Mouse (Mus musculus) forebrain, embryonic 16.5 days (tissue): ENCODE results near the gene Pcsk2. TPM values are rescaled to one million over a fixed set of nuclear protein-coding genes. Genes with fewer than 3 reads are reported as not detected.

Experiments
- ATAC-seq: fragments of 200-750 bp; cut with Nextera tagmentation; 2 replicates; pipeline ENCODE4 v1.8.0; 2017; ENCODE audit warnings: mild to moderate bottlenecking, moderate library complexity
- H3K27ac ChIP-seq: fragments of 300-500 bp; sonication (generic); 2 replicates; pipeline ENCODE4 v1.5.1; 2014; ENCODE audit warnings: low read length, control low read depth
- H3K27me3 ChIP-seq: fragments of 300-500 bp; sonication (generic); replicated peaks from 2 replicates; pipeline ENCODE4 v1.6.1; 2014; ENCODE audit warnings: low read length; ENCODE audit not compliant: control insufficient read depth, insufficient read depth
- H3K36me3 ChIP-seq: fragments of 300-500 bp; sonication (generic); 2 replicates; pipeline ENCODE4 v1.6.1; 2014; ENCODE audit not compliant: control insufficient read depth, insufficient read depth
- H3K4me1 ChIP-seq: fragments of 300-500 bp; sonication (generic); replicated peaks from 2 replicates; pipeline ENCODE4 v1.6.1; 2014; ENCODE audit warnings: low read length; ENCODE audit not compliant: control insufficient read depth, insufficient read depth
- H3K4me2 ChIP-seq: fragments of 300-500 bp; sonication (generic); 2 replicates; pipeline ENCODE4 v1.6.1; 2014; ENCODE audit warnings: mild to moderate bottlenecking, low read length, control low read depth
- H3K4me3 ChIP-seq: fragments of 300-500 bp; sonication (generic); replicated peaks from 2 replicates; pipeline ENCODE4 v1.5.1; 2014; ENCODE audit warnings: mild to moderate bottlenecking, low read length, control low read depth
- H3K9ac ChIP-seq: fragments of 300-500 bp; sonication (generic); replicated peaks from 2 replicates; pipeline ENCODE4 v1.6.1; 2014; ENCODE audit warnings: low read depth, low read length, control low read depth
- H3K9me3 ChIP-seq: fragments of 300-500 bp; sonication (generic); 2 replicates; pipeline ENCODE4 v1.6.1; 2016; ENCODE audit warnings: low read length; ENCODE audit not compliant: control insufficient read depth
- WGBS: fragments of 180-500 bp; shearing (Covaris S2); extraction: QIAGEN DNeasy Blood & Tissue Kit; methylation state at CpG from one replicate; pipeline ENCODE4 v1.1.7; 2014; 5-methylcytosine and 5-hydroxymethylcytosine counted together
- polyA plus RNA-seq: library from polyadenylated mRNA; unstranded; fragments of >200 nt; fragmentation: Nextera tagmentation; extraction: Ambion mirVana; gene quantifications from 2 replicates; pipeline ENCODE4 v1.2.1, GENCODE M21; 2015

Gene Pcsk2
- polyA plus RNA-seq, 1 experiment from 2014 or later = 12.5 TPM

DNA sequence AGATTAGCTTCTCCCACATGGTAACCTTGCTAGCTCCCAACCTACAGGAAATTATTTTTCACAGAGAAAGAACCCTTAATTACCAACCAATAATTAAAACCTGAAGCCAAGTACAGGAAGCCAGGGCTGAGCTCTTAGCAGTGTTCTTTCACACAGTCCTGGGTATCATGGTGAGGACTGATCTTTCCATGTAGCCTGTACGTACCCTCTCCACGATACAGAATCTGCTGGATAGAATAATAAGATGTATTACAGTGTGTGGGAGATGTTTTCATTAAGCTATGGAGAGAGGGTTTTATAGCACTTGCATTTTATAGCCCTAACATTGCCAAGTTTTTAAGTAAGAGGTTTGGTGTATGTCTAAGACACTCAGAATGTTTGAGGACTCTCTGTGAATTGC, 164.0 kb downstream of the Pcsk2 start:
- Histone ChIP-seq H3K4me2 (no peak overlapping the region), H3K36me3 (no peaks in the 10 kb centered on the region)
- WGBS = 88% methylated on average over 2 of the region's 2 CpGs

DNA sequence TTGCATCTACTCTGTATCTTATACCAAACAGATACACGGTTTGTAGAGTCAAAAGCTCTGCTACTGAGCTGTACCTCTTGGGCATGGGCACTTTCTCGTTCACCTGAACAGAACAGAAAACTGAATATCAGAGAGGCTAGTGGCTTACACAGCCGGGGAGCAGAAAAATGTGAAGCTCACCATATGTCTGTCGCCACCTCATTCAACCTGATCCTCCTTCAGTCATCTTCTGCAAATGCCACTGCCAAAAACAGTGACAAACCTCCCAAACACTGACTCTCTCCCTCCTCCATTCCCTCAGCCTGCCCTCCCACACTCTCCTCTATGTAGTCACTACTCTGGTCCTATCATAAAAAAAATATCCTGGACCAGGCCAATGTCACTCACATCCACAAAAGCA, 165.9 kb downstream of the Pcsk2 start:
- WGBS = 84% methylated on average over 4 of the region's 4 CpGs
- H3K27ac ChIP-seq = no peak overlapping the region
- H3K9me3 ChIP-seq = no peaks in the 10 kb centered on the region
- H3K36me3 ChIP-seq = no peaks in the 10 kb centered on the region
- no peak overlapping the region for H3K4me3 ChIP-seq
- no peaks in the 10 kb centered on the region for H3K27me3 ChIP-seq
- ATAC-seq = no peak
- no peaks in the 10 kb centered on the region for H3K4me1 ChIP-seq
- no peak overlapping the region for H3K4me2 ChIP-seq
- H3K9ac ChIP-seq = no peak overlapping the region

More for the DNA sequence above, 164.0 kb downstream of the Pcsk2 start:
- H3K9ac ChIP-seq = no peak overlapping the region
- no peak for ATAC-seq
- H3K27me3 ChIP-seq = no peaks in the 10 kb centered on the region
- H3K4me1 ChIP-seq = no peaks in the 10 kb centered on the region
- H3K9me3 ChIP-seq = no peaks in the 10 kb centered on the region
- no peak overlapping the region for H3K4me3 ChIP-seq
- H3K27ac ChIP-seq = no peak overlapping the region

DNA sequence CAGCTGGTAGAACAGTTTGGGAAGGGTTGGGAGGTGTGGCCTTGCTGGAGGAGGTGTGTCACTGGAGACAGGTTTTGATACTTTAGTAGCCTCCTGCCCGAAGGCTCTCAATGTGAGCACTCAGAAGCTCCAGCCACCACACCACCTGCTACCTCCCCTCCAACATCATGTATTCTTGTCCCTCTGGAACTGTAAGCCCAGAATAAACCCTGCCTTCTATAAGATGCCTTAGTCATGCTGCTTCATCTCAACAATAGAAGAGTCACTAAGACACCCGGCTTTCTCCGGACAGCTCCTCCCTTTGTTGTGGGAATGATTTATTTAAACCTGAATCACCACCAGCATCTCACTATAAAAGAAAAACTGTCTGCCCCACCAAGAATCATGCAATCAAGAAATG, 166.9 kb downstream of the Pcsk2 start:
- Histone ChIP-seq H3K4me2 (no peak overlapping the region), H3K36me3 (no peaks in the 10 kb centered on the region), H3K4me1 (no peaks in the 10 kb centered on the region), H3K4me3 (no peak overlapping the region), H3K9ac (no peak overlapping the region), H3K27me3 (no peaks in the 10 kb centered on the region), H3K27ac (no peak overlapping the region), H3K9me3 (no peaks in the 10 kb centered on the region)
- no peak for ATAC-seq
- 84% methylated on average over 3 of the region's 3 CpGs for WGBS

DNA sequence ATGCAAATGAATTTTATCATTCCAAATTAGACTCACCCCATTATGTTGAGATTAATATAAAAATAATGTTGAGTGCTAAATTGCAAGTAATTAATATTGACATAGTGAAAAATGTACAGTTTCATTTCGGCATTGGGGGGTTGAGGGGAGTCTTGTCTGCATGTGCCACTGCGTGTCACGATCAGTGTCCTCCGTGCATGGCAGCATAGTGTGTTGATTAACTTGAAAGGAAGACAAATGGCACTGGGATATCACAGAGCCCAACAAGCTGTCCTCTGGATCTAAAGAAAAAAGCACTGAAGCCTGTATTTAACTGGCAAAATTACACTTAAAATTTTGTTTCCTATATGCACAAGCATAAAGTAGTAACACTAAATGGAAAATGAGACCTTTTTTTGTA, 167.9 kb downstream of the Pcsk2 start:
- Histone ChIP-seq H3K36me3 (no peaks in the 10 kb centered on the region), H3K4me1 (no peaks in the 10 kb centered on the region; the same call in 1 of the 2 replicates), H3K27me3 (no peaks in the 10 kb centered on the region), H3K4me3 (no peak overlapping the region), H3K27ac (no peak overlapping the region), H3K9me3 (no peaks in the 10 kb centered on the region), H3K9ac (no peak overlapping the region), H3K4me2 (no peak overlapping the region)
- ATAC-seq = no peak
- WGBS = 85% methylated on average over 4 of the region's 4 CpGs

DNA sequence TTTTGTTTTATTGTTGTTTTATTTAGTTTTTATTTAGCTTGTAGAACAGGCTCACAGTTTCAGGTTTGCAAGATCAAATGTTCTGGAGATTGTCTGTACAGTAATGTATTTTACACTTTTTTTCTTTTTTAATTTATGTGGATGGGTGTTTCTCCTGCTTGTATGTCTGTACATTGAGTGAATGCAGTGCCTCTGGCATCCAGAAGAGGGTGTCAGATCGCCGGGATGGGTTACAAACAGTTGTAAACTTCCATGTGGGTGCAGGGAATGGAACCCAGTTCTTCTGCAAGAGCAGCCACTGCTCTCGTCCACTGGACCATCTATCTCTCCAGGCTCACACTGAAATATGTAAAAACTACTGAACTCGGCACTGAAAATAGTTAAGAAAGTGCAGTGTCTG, 169.2 kb downstream of the Pcsk2 start:
- H3K4me2 ChIP-seq = no peak overlapping the region
- no peaks in the 10 kb centered on the region for H3K27me3 ChIP-seq
- no peak overlapping the region for H3K9ac ChIP-seq
- H3K27ac ChIP-seq = no peak overlapping the region
- H3K4me3 ChIP-seq = no peak overlapping the region
- 70% methylated on average over 4 of the region's 4 CpGs for WGBS
- H3K4me1 ChIP-seq = no peaks in the 10 kb centered on the region; the same call in 1 of the 2 replicates
- no peak for ATAC-seq
- H3K36me3 ChIP-seq = no peaks in the 10 kb centered on the region
- H3K9me3 ChIP-seq = no peaks in the 10 kb centered on the region

DNA sequence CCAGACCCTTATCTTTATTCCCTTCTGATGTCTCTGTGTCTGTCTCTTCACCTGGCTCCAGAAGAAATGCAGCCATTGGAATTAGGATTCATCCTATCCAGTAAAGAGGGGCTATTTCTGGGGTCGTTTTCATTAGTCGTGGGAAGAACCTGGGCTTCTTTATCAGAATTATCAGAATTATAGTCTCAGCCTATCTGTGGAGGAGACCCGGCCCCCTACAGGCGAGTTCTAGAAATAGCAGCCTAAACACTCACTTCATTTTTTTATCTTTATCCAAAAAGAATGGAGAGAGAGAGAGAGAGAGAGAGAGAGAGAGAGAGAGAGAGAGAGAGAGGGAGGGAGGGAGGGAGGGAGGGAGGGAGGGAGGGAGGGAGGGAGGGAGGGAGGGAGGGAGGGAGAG, 177.3 kb downstream of the Pcsk2 start:
- H3K27ac ChIP-seq = no peak overlapping the region
- no peak for ATAC-seq

DNA sequence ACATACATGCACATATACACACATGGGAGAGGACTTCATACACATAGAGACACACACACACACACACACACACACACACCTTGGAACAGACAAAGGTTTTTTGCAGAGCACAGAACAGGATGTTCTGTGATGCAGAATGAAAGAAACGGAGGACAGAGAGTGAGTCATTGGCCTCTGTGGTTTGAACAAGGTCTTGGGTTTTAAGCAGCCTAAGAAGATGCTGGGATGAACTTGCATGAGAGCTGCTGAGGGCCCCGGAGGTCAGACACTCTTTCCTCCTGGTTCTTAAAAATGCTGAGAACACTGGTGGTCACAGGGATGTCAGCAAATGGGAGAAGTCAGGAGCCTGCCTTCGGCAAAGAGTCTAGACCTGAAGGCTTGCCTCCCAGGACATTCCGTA, 178.1 kb downstream of the Pcsk2 start:
- 90% methylated on average over 4 of the region's 4 CpGs for WGBS
- Histone ChIP-seq H3K4me1 (no peaks in the 10 kb centered on the region; the same call in 1 of the 2 replicates), H3K4me3 (no peak overlapping the region), H3K9me3 (no peaks in the 10 kb centered on the region), H3K9ac (no peak overlapping the region), H3K27ac (no peak overlapping the region), H3K27me3 (no peaks in the 10 kb centered on the region), H3K4me2 (no peak overlapping the region), H3K36me3 (no peaks in the 10 kb centered on the region)
- ATAC-seq = no peak

More for the DNA sequence above, 177.3 kb downstream of the Pcsk2 start:
- Histone ChIP-seq H3K4me2 (no peak overlapping the region), H3K4me3 (no peak overlapping the region), H3K9me3 (no peaks in the 10 kb centered on the region), H3K27me3 (no peaks in the 10 kb centered on the region), H3K9ac (no peak overlapping the region), H3K4me1 (no peaks in the 10 kb centered on the region; the same call in 1 of the 2 replicates), H3K36me3 (no peaks in the 10 kb centered on the region)
- WGBS = 18% methylated on average over 4 of the region's 4 CpGs

DNA sequence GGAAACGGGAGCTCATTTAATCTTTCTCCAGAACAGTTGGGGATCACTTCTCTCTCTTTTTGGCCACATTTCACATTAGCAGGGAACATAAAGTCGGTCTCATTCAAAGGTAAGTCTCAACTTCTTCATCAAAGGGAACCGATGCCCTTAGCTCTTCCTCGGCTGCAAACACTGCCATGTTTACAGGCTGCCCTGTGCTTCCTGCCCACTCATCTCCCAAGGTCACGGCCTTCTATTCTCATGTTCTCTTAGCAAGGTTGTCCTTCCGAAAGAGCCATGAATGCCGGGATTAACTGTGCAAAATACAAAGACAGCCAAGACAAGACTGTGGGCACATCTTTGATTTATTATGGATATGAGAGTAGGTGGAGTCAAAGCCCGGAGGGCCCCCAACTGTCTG, 178.8 kb downstream of the Pcsk2 start:
- Histone ChIP-seq H3K4me3 (no peak overlapping the region), H3K4me2 (no peak overlapping the region), H3K36me3 (no peaks in the 10 kb centered on the region), H3K27ac (no peak overlapping the region), H3K4me1 (no peaks in the 10 kb centered on the region), H3K9ac (no peak overlapping the region), H3K27me3 (no peaks in the 10 kb centered on the region), H3K9me3 (no peaks in the 10 kb centered on the region)
- 76% methylated on average over 8 of the region's 8 CpGs for WGBS
- no peak for ATAC-seq

DNA sequence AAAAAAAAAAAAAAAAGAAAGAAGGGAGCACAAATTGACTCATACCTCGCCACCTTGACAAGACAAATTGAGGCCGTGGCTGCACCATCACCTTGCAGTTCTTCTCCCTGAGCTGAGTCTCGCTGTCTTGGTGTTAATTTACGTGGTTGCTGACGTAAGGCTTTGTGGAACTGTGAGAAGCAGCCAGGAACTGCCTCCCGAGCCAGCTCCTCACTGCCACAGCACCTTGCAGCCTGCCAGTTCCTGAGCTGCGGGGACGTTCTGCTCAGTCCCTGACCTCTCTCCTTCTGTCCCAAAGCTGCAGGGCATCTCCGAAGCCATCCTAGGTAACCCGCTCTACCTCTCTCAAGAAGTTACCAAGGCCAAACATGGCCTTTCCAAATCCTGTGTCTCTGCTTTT, 186.5 kb downstream of the Pcsk2 start:
- H3K9me3 ChIP-seq = no peaks in the 10 kb centered on the region
- no peak overlapping the region for H3K27ac ChIP-seq
- no peaks in the 10 kb centered on the region for H3K27me3 ChIP-seq
- H3K4me3 ChIP-seq = no peak overlapping the region
- no peak for ATAC-seq
- WGBS = 89% methylated on average over 10 of the region's 10 CpGs
- no peak overlapping the region for H3K9ac ChIP-seq
- H3K4me1 ChIP-seq = no peaks in the 10 kb centered on the region
- no peak overlapping the region for H3K4me2 ChIP-seq
- no peaks in the 10 kb centered on the region for H3K36me3 ChIP-seq

DNA sequence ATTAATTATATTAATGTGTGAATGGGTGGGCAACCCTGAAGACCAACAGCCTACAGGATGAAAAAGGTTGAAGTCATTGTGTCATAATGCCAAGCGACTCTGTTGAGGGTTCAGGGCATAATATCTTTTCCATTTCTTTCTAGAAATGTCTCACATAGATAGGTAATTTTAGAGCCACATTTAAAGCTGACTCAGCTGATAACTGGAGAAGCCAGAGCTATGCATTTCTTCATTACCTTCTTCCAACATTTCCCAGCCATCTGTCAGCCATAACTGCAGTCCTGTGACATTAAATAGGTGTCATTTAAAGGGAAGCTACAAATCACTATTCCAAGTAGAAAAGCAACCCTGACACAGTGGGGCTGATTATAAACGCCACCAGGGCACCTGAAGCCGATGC, 189.5 kb downstream of the Pcsk2 start:
- H3K4me2 ChIP-seq = no peak overlapping the region
- H3K36me3 ChIP-seq = no peaks in the 10 kb centered on the region
- H3K4me1 ChIP-seq = no peaks in the 10 kb centered on the region
- no peaks in the 10 kb centered on the region for H3K27me3 ChIP-seq
- no peaks in the 10 kb centered on the region for H3K9me3 ChIP-seq
- no peak overlapping the region for H3K27ac ChIP-seq
- ATAC-seq = no peak
- H3K9ac ChIP-seq = no peak overlapping the region
- WGBS = 88% methylated on average over 3 of the region's 3 CpGs
- H3K4me3 ChIP-seq = no peak overlapping the region
